Mouse (Mus musculus): ENCODE data around the gene Pnkd.

DNA sequence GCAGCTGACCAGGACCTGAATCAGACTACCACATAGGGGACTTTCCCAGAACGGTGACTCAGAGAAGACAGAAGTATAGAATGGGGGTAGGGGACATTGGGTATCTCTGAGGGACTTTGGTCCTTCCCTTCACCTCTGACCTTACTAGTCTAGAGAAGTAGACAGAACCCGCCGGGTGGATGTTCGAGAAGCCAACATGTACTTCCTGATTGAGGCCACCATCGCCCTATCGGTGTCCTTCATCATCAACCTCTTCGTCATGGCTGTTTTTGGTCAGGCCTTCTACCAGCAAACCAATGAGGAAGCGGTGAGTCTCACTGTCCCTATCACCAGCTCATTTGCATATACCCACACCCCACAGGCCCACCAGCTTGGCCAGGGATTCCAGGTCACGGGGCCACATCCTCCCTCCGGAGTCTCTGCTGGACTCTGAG, 96.9 kb downstream of the Pnkd start:
- no peak for TF ChIP-seq CTCF (IDR thresholded peaks at IDR 0.05; ENCODE audit: insufficient read depth, low read length)
- TF ChIP-seq POLR2A (IDR thresholded peaks at IDR 0.05; ENCODE audit: borderline replicate concordance, extremely low read depth, low read depth, low read length): no peak
